Mouse (Mus musculus): Measurements from ENCODE around the gene Marc2. TPM values are rescaled to one million over a fixed set of nuclear protein-coding genes. Genes with fewer than 3 reads are reported as not detected.

Marc2 gene
- 96.7 and 117 TPM in 2 replicates for polyA plus RNA-seq (2015; fragmentation: Nextera tagmentation; extraction: Ambion mirVana)

GRCm38 (mm10) chr1:184846092-184846750 is at the start of gene Marc2:
Gene Marc2, minus strand, starts transcription at chr1:184846451.
- no peaks in the 10 kb centered on the region for H3K36me3 ChIP-seq (replicated peaks)
- peaks cover 9% of the 10 kb centered on the region for H3K27me3 ChIP-seq (replicated peaks)
- peaks cover 25% of the 10 kb centered on the region for H3K4me1 ChIP-seq
- peak within 1 kb of the TSS; percentile 67 for H3K27ac ChIP-seq
- peak within 1 kb of the TSS; percentile 84 for H3K9ac ChIP-seq
- H3K4me2 ChIP-seq: peak within 1 kb of the TSS; percentile 95
- H3K4me3 ChIP-seq: peak within 1 kb of the TSS; percentile 91
- WGBS: 5% methylated on average over 18 of the region's 18 CpGs
- ATAC-seq (replicated peaks): peak; percentile 37; the same call in 1 of the 2 replicates
- no peaks in the 10 kb centered on the region for H3K9me3 ChIP-seq

GRCm38 (mm10) chr1:184891998-184892397 is 45.7 kb upstream of the Marc2 start:
- no peaks in the 10 kb centered on the region for H3K27me3 ChIP-seq (replicated peaks)
- H3K9me3 ChIP-seq: no peaks in the 10 kb centered on the region
- H3K4me2 ChIP-seq: no peak overlapping the region
- 78% methylated on average over 3 of the region's 3 CpGs for WGBS
- H3K36me3 ChIP-seq (replicated peaks): no peaks in the 10 kb centered on the region
- H3K9ac ChIP-seq: no peak overlapping the region
- no peak overlapping the region for H3K4me3 ChIP-seq
- H3K4me1 ChIP-seq: no peaks in the 10 kb centered on the region
- H3K27ac ChIP-seq: no peak overlapping the region
- ATAC-seq (replicated peaks): no peak

- Histone ChIP-seq H3K27ac (no peak overlapping the region), H3K9ac (no peak overlapping the region), H3K9me3 (no peaks in the 10 kb centered on the region), H3K27me3 (replicated peaks) (no peaks in the 10 kb centered on the region; the same call in 1 of the 2 replicates), H3K4me2 (no peak overlapping the region), H3K36me3 (replicated peaks) (no peaks in the 10 kb centered on the region), H3K4me3 (no peak overlapping the region), H3K4me1 (no peaks in the 10 kb centered on the region)
- no peak for ATAC-seq (replicated peaks)
- 91% methylated on average over 6 of the region's 6 CpGs for WGBS
Observed at GRCm38 (mm10) chr1:184889454-184889853, 43.2 kb upstream of the Marc2 start.

- Histone ChIP-seq H3K27me3 (replicated peaks) (peaks cover 29% of the 10 kb centered on the region), H3K4me2 (no peak overlapping the region), H3K4me3 (no peak overlapping the region), H3K27ac (no peak overlapping the region), H3K4me1 (peaks cover 8% of the 10 kb centered on the region), H3K9ac (no peak overlapping the region), H3K9me3 (no peaks in the 10 kb centered on the region), H3K36me3 (replicated peaks) (no peaks in the 10 kb centered on the region)
- ATAC-seq (replicated peaks): no peak
- WGBS: 35% methylated on average over 1 of the region's 1 CpGs
Observed at GRCm38 (mm10) chr1:184886160-184886559, 39.9 kb upstream of the Marc2 start.

- Histone ChIP-seq H3K4me3 (peak within 1 kb of the TSS; percentile 35), H3K4me2 (peak within 1 kb of the TSS; percentile 57), H3K4me1 (peaks cover 8% of the 10 kb centered on the region), H3K27ac (no peak within 1 kb of the TSS), H3K9ac (peak within 1 kb of the TSS; percentile 1; the same call in 1 of the 2 replicates), H3K27me3 (replicated peaks) (peaks cover 32% of the 10 kb centered on the region), H3K36me3 (replicated peaks) (no peaks in the 10 kb centered on the region), H3K9me3 (no peaks in the 10 kb centered on the region)
- 4% methylated on average over 77 of the region's 77 CpGs for WGBS
- peak; percentile 65; the same call in 1 of the 2 replicates for ATAC-seq (replicated peaks)
Observed at GRCm38 (mm10) chr1:184882281-184883268, 36.3 kb upstream of the Marc2 start, which contains the start of gene C130074G19Rik. Gene C130074G19Rik, minus strand, starts transcription at chr1:184883218.

GRCm38 (mm10) chr1:184881861-184882260 is 35.6 kb upstream of the Marc2 start:
- WGBS: 73% methylated on average over 7 of the region's 7 CpGs
- H3K9ac ChIP-seq: no peak overlapping the region
- H3K27me3 ChIP-seq (replicated peaks): peaks cover 32% of the 10 kb centered on the region
- peak overlapping the region; percentile 35; the same call in 1 of the 2 replicates for H3K4me3 ChIP-seq
- no peaks in the 10 kb centered on the region for H3K36me3 ChIP-seq (replicated peaks)
- no peaks in the 10 kb centered on the region for H3K9me3 ChIP-seq
- ATAC-seq (replicated peaks): no peak
- no peak overlapping the region for H3K27ac ChIP-seq
- H3K4me1 ChIP-seq: peaks cover 8% of the 10 kb centered on the region
- H3K4me2 ChIP-seq: no peak overlapping the region

GRCm38 (mm10) chr1:184881211-184881610 is 35.0 kb upstream of the Marc2 start:
- 83% methylated on average over 5 of the region's 5 CpGs for WGBS
- Histone ChIP-seq H3K9ac (no peak overlapping the region), H3K27me3 (replicated peaks) (peaks cover 32% of the 10 kb centered on the region), H3K36me3 (replicated peaks) (no peaks in the 10 kb centered on the region), H3K27ac (no peak overlapping the region), H3K9me3 (no peaks in the 10 kb centered on the region), H3K4me1 (peaks cover 8% of the 10 kb centered on the region), H3K4me2 (no peak overlapping the region), H3K4me3 (no peak overlapping the region)
- ATAC-seq (replicated peaks): no peak

GRCm38 (mm10) chr1:184878860-184879259 is 32.6 kb upstream of the Marc2 start:
- Histone ChIP-seq H3K27ac (no peak overlapping the region), H3K9ac (no peak overlapping the region), H3K36me3 (replicated peaks) (no peaks in the 10 kb centered on the region), H3K4me2 (no peak overlapping the region), H3K4me1 (peaks cover 8% of the 10 kb centered on the region), H3K27me3 (replicated peaks) (peaks cover 28% of the 10 kb centered on the region), H3K4me3 (no peak overlapping the region), H3K9me3 (no peaks in the 10 kb centered on the region)
- no peak for ATAC-seq (replicated peaks)
- 80% methylated on average over 6 of the region's 6 CpGs for WGBS

GRCm38 (mm10) chr1:184877306-184877705 is 31.1 kb upstream of the Marc2 start:
- Histone ChIP-seq H3K27ac (no peak overlapping the region), H3K27me3 (replicated peaks) (peaks cover 14% of the 10 kb centered on the region), H3K36me3 (replicated peaks) (no peaks in the 10 kb centered on the region), H3K4me3 (no peak overlapping the region), H3K9me3 (no peaks in the 10 kb centered on the region), H3K9ac (no peak overlapping the region), H3K4me2 (no peak overlapping the region), H3K4me1 (no peaks in the 10 kb centered on the region; the same call in 1 of the 2 replicates)
- 78% methylated on average over 2 of the region's 2 CpGs for WGBS
- ATAC-seq (replicated peaks): no peak

GRCm38 (mm10) chr1:184873910-184874309 is 27.7 kb upstream of the Marc2 start:
- 87% methylated on average over 11 of the region's 11 CpGs for WGBS
- ATAC-seq (replicated peaks): no peak
- H3K4me1 ChIP-seq: peaks cover 3% of the 10 kb centered on the region; the same call in 1 of the 2 replicates

GRCm38 (mm10) chr1:184872069-184872819 is 26.0 kb upstream of the Marc2 start:
- no peak overlapping the region for H3K4me2 ChIP-seq
- H3K36me3 ChIP-seq (replicated peaks): no peaks in the 10 kb centered on the region
- 83% methylated on average over 7 of the region's 7 CpGs for WGBS
- no peak overlapping the region for H3K9ac ChIP-seq
- H3K9me3 ChIP-seq: no peaks in the 10 kb centered on the region
- ATAC-seq (replicated peaks): no peak
- no peak overlapping the region for H3K27ac ChIP-seq
- no peak overlapping the region for H3K4me3 ChIP-seq
- H3K4me1 ChIP-seq: peaks cover 3% of the 10 kb centered on the region; the same call in 1 of the 2 replicates
- H3K27me3 ChIP-seq (replicated peaks): no peaks in the 10 kb centered on the region; the same call in 1 of the 2 replicates

More at GRCm38 (mm10) chr1:184873910-184874309, 27.7 kb upstream of the Marc2 start:
- Histone ChIP-seq H3K36me3 (replicated peaks) (no peaks in the 10 kb centered on the region), H3K27me3 (replicated peaks) (no peaks in the 10 kb centered on the region), H3K9ac (no peak overlapping the region), H3K4me3 (no peak overlapping the region), H3K27ac (no peak overlapping the region), H3K4me2 (no peak overlapping the region), H3K9me3 (no peaks in the 10 kb centered on the region)

Measured in midbrain, embryonic 15.5 days (tissue).